Mouse (Mus musculus) liver, embryonic 14.5 days (tissue): ENCODE results near the gene Rab42. TPM values are rescaled to one million over a fixed set of nuclear protein-coding genes. Genes with fewer than 3 reads are reported as not detected.
A peak's percentile ranks its signal among the peaks of the same experiment; 100 is the strongest.

Experiments
- ATAC-seq: fragments of 200-750 bp; cut with Nextera tagmentation; 2 replicates; pipeline ENCODE4 v1.8.0; 2017; ENCODE audit warnings: moderate number of reproducible peaks, mild to moderate bottlenecking, moderate library complexity; ENCODE audit not compliant: insufficient read depth
- DNase-seq, 3 experiments: peaks; one replicate each; pipeline ENCODE4 v3.0.0-alpha.2; 2012 to 2013; ENCODE audit warnings: low read depth in 3 of 3, low spot score in 3 of 3
- H3K27ac ChIP-seq: fragments of 300-500 bp; sonication (generic); 2 replicates; pipeline ENCODE4 v1.5.1; 2014; ENCODE audit warnings: moderate library complexity, mild to moderate bottlenecking, control low read depth, inconsistent platforms
- H3K27me3 ChIP-seq: fragments of 300-500 bp; sonication (generic); 2 replicates; pipeline ENCODE4 v1.6.1; 2014; ENCODE audit warnings: mild to moderate bottlenecking, low read length, moderate library complexity; ENCODE audit not compliant: control insufficient read depth, insufficient read depth
- H3K36me3 ChIP-seq: fragments of 300-500 bp; sonication (generic); replicated peaks from 2 replicates; pipeline ENCODE4 v1.6.1; 2014; ENCODE audit warnings: low read depth; ENCODE audit not compliant: control insufficient read depth, insufficient read depth
- H3K4me1 ChIP-seq, 2 experiments: fragments of 200-500 bp in 1 of 2; fragments of 300-500 bp in 1 of 2; sonication (generic) in 1 of 2; replicated peaks; 2 replicates each; pipeline ENCODE4 v1.6.1; 2012 to 2014; ENCODE audit warnings: antibody characterized with exemption in 1 of 2, inconsistent platforms in 1 of 2, low read length in 1 of 2; ENCODE audit not compliant: control insufficient read depth in 2 of 2, insufficient read depth in 2 of 2
- H3K4me2 ChIP-seq: fragments of 300-500 bp; sonication (generic); 2 replicates; pipeline ENCODE4 v1.6.1; 2014; ENCODE audit warnings: low read depth, mild to moderate bottlenecking, control low read depth, moderate library complexity
- H3K4me3 ChIP-seq, 2 experiments: fragments of 200-500 bp in 1 of 2; fragments of 300-500 bp in 1 of 2; sonication (generic) in 1 of 2; 2 replicates each; pipeline ENCODE4 v1.5.1; 2012 to 2014; ENCODE audit warnings: low read depth in 2 of 2, low read length in 2 of 2, mild to moderate bottlenecking in 2 of 2, control low read depth in 1 of 2, inconsistent platforms in 1 of 2, moderate library complexity in 1 of 2; ENCODE audit not compliant: insufficient read depth in 1 of 2
- H3K9ac ChIP-seq: fragments of 300-500 bp; sonication (generic); replicated peaks from 2 replicates; pipeline ENCODE4 v1.6.1; 2014; ENCODE audit warnings: mild to moderate bottlenecking, control low read depth, moderate library complexity
- H3K9me3 ChIP-seq: fragments of 300-500 bp; sonication (generic); 2 replicates; pipeline ENCODE4 v1.6.1; 2016; ENCODE audit warnings: low read length, mixed read lengths; ENCODE audit not compliant: control insufficient read depth
- CTCF ChIP-seq: IDR thresholded peaks from 2 replicates; pipeline ENCODE4 v1.5.1; 2016; ENCODE audit warnings: antibody characterized with exemption, low read depth, control low read depth
- EP300 ChIP-seq: IDR thresholded peaks from 2 replicates; pipeline ENCODE4 v1.6.1; 2016; ENCODE audit warnings: antibody characterized with exemption, low read depth
- WGBS: fragments of 180-500 bp; shearing (Covaris S2); extraction: QIAGEN DNeasy Blood & Tissue Kit; methylation state at CpG from one replicate; pipeline ENCODE4 v1.1.7; 2014; ENCODE audit not compliant: insufficient replicate concordance; 5-methylcytosine and 5-hydroxymethylcytosine counted together
- polyA plus RNA-seq, 2 experiments: library from polyadenylated mRNA; depleted of rRNA in 1 of 2; stranded (reverse) in 1 of 2; unstranded in 1 of 2; fragments of >200 nt; fragmentation: Nextera tagmentation in 1 of 2; extraction: Ambion mirVana in 1 of 2; gene quantifications; 2 replicates each; pipeline versions ENCODE4 v1.2.1 to v1.2.3; 2012 to 2014

Rab42 gene
- polyA plus RNA-seq, 2 experiments, result 0.27 to 0.33 TPM

GRCm38 (mm10) chr4:132273166-132273565 lies 30.0 kb downstream of the Rab42 start:
- Histone ChIP-seq H3K4me3 (peak overlapping the region in 1 of 2 experiments; percentile 79; a peak in 2 of 4 replicates), H3K4me1 (peaks cover 13 to 31% of the 10 kb centered on the region in 2 experiments), H3K27ac (no peak overlapping the region), H3K36me3 (no peaks in the 10 kb centered on the region; the same call in 1 of the 2 replicates), H3K9me3 (no peaks in the 10 kb centered on the region), H3K27me3 (no peaks in the 10 kb centered on the region), H3K4me2 (peak overlapping the region; percentile 74), H3K9ac (peak overlapping the region; percentile 96)
- DNase-seq (no peak), ATAC-seq (no peak)
- 44% methylated on average over 2 of the region's 2 CpGs for WGBS
- TF ChIP-seq EP300 (no peak), CTCF (no peak)

GRCm38 (mm10) chr4:132269740-132270560 lies 33.2 kb downstream of the Rab42 start:
- no peaks in the 10 kb centered on the region for H3K9me3 ChIP-seq
- no peaks in the 10 kb centered on the region for H3K36me3 ChIP-seq
- H3K4me2 ChIP-seq, result peak overlapping the region; percentile 72
- H3K27ac ChIP-seq, result peak overlapping the region; percentile 84
- H3K27me3 ChIP-seq, result no peaks in the 10 kb centered on the region
- H3K4me1 ChIP-seq, result peaks cover 2 to 12% of the 10 kb centered on the region in 2 experiments; a peak in 3 of 4 replicates
- ATAC-seq (peak; percentile 79), DNase-seq (peak; percentile 84 to 88 (median 86))
- TF ChIP-seq EP300, result peak; percentile 79
- peak; percentile 82 for TF ChIP-seq CTCF
- WGBS, result under 1% methylated on average over 35 of the region's 35 CpGs
- peak overlapping the region; percentile 87 for H3K9ac ChIP-seq
- peak overlapping the region; percentile 41 to 58 for H3K4me3 ChIP-seq

- Histone ChIP-seq H3K4me3 (no peak overlapping the region), H3K9ac (no peak overlapping the region), H3K27me3 (no peaks in the 10 kb centered on the region), H3K27ac (peak overlapping the region; percentile 84), H3K4me2 (no peak overlapping the region; the same call in 1 of the 2 replicates), H3K36me3 (no peaks in the 10 kb centered on the region), H3K4me1 (peaks cover 2 to 12% of the 10 kb centered on the region in 2 experiments; a peak in 3 of 4 replicates), H3K9me3 (no peaks in the 10 kb centered on the region)
- 6% methylated on average over 6 of the region's 6 CpGs for WGBS
- TF ChIP-seq EP300, result no peak
- peak; percentile 54 for TF ChIP-seq CTCF
- no peak; the same call in 1 of the 2 replicates for ATAC-seq
- DNase-seq, result no peak
These were observed 34.1 kb downstream of the Rab42 start for GRCm38 (mm10) chr4:132268871-132269739.

GRCm38 (mm10) chr4:132266835-132267349 lies 36.3 kb downstream of the Rab42 start:
- H3K9me3 ChIP-seq, result no peaks in the 10 kb centered on the region
- no peak overlapping the region for H3K9ac ChIP-seq
- ATAC-seq, result no peak

More at GRCm38 (mm10) chr4:132266835-132267349, 36.3 kb downstream of the Rab42 start:
- Histone ChIP-seq H3K27me3 (no peaks in the 10 kb centered on the region), H3K36me3 (no peaks in the 10 kb centered on the region), H3K4me3 (no peak overlapping the region), H3K27ac (no peak overlapping the region), H3K4me1 (peaks cover 7 to 13% of the 10 kb centered on the region in 2 experiments), H3K4me2 (no peak overlapping the region)
- DNase-seq, result no peak
- TF ChIP-seq CTCF, result no peak
- 68% methylated on average over 3 of the region's 3 CpGs for WGBS
